Mouse (Mus musculus): Measurements from ENCODE around the gene Lrat. TPM values are rescaled to one million over a fixed set of nuclear protein-coding genes. Genes with fewer than 3 reads are reported as not detected.

Lrat gene
- polyA plus RNA-seq (2017; shearing (Covaris generic)), result not detected

GRCm38 (mm10) chr3:82903613-82904205 lies at the start of gene Lrat:
Lrat (minus strand) TSS chr3:82903973.
- no peak for ATAC-seq

DNA sequence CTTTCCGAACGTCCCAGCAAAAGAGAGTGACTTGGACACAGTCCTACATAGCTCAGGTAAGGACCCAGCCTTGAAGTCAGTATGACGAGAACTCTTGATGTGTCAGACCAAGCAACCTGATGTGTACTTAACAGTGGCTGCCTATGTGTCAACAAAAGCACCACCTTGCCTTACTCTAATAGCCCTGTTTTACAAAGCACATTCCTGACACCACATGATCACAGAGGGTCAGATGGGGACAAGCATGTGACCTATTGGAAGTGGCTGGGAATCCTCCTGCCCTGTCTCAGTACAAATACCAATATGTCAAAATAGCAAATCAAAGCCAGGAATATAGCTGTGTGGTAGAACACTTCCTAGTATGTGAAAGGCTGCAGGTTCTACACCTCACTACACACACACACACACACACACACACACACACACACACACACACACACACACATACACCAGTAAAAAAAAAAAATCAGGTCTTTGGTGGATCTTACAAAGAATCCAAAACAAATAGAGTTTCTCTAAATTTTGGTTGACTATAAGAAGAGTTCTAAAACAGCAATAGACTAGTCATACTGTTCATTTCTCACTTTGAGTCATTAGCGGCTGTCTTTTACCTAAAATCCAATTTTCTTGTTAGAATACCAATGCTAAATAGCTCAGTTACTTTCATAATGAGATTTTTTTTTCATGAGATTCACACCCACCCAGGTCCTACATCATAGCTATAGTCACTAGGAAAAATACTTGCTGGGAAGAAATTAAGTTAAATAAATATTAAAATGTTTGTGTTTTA lies 48.6 kb upstream of the Lrat start:
- ATAC-seq, result no peak

DNA sequence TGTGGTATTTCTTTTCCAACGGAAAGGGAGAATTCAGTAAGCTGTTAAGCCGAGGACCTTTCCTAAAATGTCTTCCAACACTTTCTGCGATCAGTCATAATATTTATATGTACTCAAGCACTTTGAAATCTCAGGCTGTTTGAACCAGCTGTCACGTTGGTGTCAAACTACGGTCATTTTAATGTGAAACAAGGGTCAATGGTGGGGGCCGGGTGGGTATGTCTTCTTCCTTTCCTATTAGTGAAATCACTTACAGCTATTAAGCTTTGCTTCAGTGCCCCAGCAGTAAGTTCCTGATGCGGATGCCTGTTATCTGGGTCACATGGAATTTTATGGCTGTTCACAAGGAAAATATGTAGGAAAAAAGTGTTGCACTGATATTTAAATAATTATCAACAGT lies 46.9 kb upstream of the Lrat start:
- ATAC-seq, result no peak

- ATAC-seq, result no peak
Measured at GRCm38 (mm10) chr3:82950208-82950607, 46.4 kb upstream of the Lrat start.

GRCm38 (mm10) chr3:82946375-82947107 lies 42.8 kb upstream of the Lrat start:
- ATAC-seq, result no peak

DNA sequence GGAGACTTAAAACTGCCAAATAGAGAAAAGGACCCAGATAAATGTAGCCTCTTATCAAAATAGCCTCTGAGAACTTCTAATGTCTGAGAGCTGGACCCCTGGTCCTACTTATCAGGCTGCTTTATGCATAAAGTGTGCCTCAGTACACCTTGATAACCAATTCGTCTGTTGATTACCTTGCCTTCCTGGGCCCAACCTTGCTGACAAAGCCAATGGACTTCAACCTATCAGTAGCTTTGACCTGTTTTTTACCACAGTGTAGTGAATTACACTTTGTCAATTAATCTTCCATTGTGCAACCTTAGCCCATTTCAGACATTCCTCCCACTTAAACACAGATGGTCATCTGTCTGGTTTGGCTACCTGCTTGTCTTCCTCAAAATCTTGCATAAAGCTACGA lies 24.1 kb upstream of the Lrat start:
- no peak for ATAC-seq

DNA sequence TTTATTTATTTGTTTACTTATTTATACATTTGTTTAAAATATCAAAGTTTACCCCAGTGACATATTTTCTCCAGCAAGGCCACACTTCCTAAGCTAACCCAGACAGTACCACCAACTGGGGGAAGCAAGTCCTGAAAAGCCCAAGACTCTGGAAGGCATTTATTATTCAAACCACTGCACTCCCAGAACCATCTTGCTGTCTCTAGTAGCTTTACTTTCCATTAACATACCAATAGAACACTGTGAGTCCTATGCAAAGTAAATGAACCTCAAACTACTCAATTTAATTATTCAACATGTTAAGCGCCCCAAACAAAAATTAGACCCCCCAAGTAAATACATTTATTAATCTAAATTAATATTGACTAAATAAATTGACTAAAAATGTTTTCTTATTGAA lies 11.9 kb upstream of the Lrat start:
- no peak for ATAC-seq

DNA sequence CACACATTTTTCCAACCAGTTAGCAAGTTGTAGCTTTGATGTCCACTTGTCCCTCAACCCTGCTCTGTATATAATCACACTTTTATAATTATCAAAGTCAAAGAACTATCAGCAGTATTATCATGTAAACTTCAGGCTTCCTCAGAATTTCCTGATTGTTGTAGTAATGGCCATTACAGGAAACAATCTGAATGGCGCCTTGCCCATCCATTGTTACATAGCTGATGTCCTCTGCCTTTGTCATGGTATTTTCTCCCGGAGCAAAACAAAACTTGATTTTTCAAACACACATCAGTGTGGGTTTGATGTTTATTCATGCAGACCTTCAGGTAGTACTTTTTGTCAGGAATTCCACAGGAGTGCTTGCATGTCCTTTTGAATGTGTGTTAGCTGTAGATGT lies 4.9 kb upstream of the Lrat start:
- no peak for ATAC-seq

- no peak for ATAC-seq
Measured at GRCm38 (mm10) chr3:82904211-82904908, 587 bp upstream of the Lrat start.

DNA sequence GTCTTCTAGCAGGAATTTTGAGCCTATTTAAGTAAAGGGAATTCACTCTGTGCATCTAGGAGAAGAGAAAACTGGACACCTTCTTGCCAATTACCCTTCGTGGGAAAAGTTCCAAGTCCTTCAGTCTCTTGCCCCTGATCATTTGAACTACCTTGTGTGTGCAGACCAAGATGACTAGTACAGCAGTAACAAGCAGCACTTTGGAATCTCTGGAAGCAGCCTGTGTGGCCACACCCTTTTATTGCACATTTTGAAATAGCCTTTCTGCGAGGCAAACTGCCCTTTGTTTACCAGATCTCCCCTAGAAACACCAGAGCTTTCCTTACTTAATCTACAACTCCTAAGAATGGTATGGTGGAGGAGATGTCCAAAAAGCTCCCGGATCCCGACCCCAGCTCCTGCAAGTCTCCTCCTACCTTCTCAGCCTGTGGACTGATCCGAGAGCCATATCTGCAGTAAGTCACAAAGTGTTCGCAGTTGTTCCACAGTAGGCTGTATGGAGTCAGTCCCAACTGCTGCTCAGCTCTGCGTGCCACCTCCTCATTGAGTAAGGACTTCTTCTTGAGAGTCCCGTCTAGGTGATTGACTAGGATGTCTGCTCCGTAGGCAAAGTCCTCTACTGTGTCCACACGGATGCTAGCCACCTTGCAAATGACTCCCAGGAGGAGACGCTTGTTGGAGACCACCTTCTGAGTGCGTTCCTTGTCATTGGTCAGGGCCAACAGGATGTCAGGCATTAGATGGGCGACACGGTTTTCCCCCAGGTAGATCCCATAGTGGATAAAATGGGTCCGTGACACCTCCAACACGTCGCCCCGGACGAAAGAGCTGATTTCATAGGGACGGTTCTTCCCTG lies 788 bp downstream of the Lrat start:
- no peak for ATAC-seq

- ATAC-seq, result no peak
Measured at GRCm38 (mm10) chr3:82888842-82889241, 14.9 kb downstream of the Lrat start.

DNA sequence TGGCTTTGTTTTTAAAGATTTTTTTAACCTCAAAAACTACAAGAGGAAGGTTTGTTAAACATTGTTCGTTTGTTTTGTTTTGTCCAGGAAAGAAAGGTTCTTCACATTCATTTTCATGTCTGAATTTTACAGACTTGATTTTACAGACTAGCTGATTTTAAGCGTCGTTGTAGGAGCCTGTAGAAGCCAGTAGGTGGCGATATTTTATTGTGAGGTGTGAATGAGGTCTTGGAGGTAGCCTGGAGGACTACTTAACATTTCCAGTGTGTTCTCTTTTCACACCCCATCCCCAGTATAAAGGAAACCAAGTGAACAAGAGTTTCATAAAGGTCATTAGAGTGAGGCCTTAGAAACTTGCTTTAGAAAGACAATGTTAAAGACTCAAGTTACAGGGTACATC lies 26.5 kb downstream of the Lrat start:
- ATAC-seq, result no peak

GRCm38 (mm10) chr3:82876372-82876739 lies 27.4 kb downstream of the Lrat start, which contains the start of gene Rbm46:
Rbm46 (minus strand) TSS chr3:82876483.
- no peak for ATAC-seq

DNA sequence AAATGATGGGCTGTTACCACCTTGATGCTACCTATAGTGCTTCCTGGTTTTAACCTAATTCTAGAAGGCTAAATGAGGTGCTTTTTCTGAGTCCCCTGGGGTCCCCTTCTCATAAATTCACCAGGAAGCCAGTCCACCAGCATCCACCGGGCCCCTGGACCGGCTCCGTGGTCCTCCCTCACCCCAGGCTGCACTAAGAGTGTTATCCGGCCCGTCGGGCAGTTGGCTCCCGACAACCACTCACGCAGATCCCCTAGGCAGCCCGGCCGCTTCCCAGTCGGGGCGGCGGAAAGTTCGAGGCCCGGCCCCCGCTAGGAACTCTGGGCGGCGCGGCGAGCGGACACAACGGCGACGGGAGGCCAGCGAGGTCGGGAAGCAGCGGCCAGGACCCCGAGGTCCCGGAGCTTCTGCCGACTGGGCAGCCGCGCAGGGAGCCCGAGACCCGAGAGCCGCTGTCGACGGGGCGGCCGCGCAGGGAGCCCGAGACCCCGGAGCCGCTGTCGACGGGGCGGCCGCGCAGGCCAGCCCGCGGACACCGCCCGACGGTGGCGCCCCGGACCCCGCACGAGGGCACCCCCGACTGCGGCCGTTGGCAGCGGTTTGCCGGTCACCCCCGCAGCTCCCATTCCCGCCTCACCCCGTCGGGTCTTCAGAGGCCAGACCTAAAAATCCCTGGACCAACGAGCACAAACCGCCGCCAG lies 28.0 kb downstream of the Lrat start:
- ATAC-seq, result no peak

DNA sequence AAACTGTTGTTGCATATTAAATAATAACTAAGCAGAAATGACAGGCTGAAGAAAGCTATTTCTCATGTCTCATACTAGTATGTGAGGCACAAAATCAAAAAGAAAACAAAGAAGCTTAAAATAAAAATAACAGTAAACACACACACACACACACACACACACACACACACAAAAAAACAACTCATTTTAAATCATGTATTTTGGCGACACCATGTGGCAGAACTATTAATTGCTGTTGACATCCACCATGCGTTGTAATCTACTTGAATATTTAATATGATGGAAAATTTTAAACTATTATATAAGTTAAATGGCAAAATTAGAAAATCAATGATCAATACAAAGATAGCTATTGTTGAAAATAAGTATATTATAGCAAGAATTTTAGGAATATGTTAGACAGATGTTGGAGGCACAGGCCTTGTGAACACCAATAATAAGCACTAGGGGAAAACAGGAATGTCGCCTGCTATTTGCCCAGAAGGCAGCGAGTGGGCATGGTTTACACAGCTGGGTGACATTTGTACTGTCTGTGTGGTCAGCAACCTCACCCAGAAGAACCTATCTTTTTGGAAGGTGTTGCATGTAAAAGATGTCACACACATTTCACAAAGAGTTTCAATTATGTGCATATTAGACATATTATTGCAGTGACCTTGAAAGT lies 46.2 kb downstream of the Lrat start:
- ATAC-seq, result no peak

Other genes starting within 250 kb of the Lrat start
- under 1 TPM in 1 of 3 experiments, not detected in 2; 0.28 TPM for gene Rbm46, start 27.5 kb downstream of the Lrat start, polyA plus RNA-seq (2017; shearing (Covaris generic))
- not detected for gene Fgg, start 103.8 kb upstream of the Lrat start, polyA plus RNA-seq (2017; shearing (Covaris generic))
- not detected for gene Fga, start 122.1 kb upstream of the Lrat start, polyA plus RNA-seq (2017; shearing (Covaris generic))
- gene Fgb, start 145.9 kb upstream of the Lrat start, polyA plus RNA-seq (2017; shearing (Covaris generic)), result not detected
- 10 to 100 TPM; 53.1 to 55.3 (median 55.0) TPM for gene Plrg1, start 151.5 kb upstream of the Lrat start, polyA plus RNA-seq (2017; shearing (Covaris generic))
- gene Dchs2, start 224.0 kb upstream of the Lrat start, polyA plus RNA-seq (2017; shearing (Covaris generic)), result not detected

Measured in inflammation-experienced regulatory T-cells, adult 6 months (primary cell).